Mouse (Mus musculus) CD8-positive naive resting alpha-beta T cell, adult 2 months (primary cell): ENCODE data around the gene Ndufaf1.
A peak's percentile ranks its signal among the peaks of the same experiment; 100 is the strongest.
"Not testable (repeated sequence)": the region's sequence is repeated elsewhere in the genome, so short reads cannot be mapped to it uniquely, and the experiment has no call there.

Experiments
- DNase-seq, 2 experiments: peaks; one replicate each; pipeline ENCODE4 v3.0.0; 2022; ENCODE audit warnings: low read depth in 2 of 2, low spot score in 2 of 2

Gene Ndufaf1

DNA sequence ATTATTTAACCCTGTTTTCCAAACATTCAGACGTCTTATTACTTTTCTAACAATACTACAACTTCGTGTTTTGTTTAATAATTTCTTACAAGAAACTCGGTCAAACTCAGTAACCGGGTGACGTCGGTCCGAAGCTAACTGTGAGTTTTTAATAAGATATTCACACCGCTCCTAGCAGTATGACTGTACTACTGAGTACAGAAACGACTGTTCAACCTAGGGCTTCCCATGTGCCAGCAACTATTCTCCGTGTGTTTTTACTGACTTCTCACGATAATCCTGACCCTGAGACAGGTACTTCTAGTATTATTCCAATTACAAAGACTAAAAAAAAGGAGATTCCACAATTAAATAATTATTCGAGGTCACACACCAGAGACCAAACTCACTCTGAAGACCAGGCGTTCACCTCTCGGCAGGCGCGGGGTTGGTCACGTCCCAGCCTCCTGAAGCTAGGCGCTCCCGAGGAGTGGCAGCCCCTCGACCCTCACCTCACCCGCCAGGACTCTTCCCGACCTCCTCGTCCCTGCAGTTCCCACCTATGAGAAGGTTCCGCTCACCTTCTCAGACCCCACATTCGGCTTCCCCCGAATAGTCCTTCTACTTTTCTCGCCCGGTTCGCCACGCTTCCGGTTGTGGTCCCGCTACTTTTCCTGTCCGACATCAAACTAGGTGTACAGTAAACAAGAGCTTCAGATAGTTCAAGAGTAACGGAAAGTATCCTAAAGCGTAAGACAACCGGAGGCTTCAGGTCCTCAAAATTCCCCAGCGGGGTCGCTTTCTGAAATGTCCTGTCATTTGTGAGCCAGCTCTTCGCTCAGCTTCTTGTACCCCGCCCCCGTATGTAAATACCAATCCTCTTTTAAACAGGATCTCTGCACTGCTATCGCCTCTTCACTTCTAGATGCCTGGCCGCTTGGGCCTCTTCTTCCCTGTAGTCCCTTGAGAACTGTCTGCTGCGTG lies at the start of gene Ndufaf1:
Gene Ndufaf1, minus strand, starts transcription at position 608 of the 963 bp plus-strand sequence.
- DNase-seq, result peak; percentile 72 to 78

DNA sequence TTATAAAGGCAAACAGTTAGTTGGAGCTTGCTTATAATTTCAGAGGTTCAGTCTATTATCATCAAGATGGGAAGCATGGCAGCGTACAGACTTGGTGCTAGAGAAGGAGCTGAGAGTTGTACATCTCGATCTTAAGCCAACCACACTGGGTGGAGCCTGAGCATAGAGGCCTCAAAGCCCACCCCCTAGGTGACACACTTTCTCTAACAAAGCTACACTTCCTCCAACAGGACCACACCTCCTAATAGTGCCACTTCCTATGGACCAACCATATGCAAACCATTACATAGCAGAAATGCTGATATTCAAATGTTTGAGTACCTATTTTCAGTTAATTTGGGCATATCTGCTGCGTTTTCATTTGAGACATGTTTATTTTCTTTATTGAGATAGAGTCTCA lies 47.4 kb upstream of the Ndufaf1 start:
- no peak for DNase-seq

DNA sequence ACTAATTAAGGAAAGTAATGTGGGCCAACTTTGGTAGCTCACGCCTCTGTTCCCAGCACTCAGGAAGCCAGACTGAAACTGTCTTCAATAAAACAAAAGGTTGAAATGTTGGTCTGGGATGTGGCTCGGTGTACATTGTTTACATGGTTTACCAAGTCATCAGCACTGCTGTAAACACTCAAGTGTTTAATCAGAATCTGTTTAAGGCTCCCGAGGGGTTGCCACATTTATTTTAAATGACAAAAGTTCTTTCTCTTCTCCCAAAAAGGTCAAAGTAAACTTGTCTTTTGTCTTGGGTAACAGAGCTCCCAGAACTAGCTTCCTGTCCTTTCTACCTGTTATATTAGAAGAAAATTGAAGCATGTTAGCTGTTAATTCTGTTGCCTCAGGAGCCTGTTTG lies 45.0 kb upstream of the Ndufaf1 start:
- no peak for DNase-seq

DNA sequence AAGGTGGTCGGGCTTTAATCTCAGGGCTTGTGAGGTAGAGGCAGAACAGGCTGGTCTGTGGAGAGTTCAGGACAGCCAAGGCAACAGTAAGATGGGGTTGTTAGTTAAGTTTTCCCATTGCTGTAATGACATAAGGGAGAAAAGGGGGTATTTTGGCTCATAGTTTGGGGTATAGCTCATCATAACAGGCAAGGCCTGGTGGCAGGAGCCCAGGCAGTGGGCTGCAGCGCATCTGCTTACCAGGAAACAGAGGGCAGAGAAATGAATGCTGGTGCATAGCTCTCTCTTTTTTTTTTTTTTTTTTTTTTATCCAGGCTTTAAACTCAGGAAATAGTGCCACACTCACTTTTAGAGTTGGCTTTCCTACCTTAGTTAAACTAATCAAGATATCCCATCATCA lies 40.5 kb upstream of the Ndufaf1 start:
- no peak for DNase-seq

DNA sequence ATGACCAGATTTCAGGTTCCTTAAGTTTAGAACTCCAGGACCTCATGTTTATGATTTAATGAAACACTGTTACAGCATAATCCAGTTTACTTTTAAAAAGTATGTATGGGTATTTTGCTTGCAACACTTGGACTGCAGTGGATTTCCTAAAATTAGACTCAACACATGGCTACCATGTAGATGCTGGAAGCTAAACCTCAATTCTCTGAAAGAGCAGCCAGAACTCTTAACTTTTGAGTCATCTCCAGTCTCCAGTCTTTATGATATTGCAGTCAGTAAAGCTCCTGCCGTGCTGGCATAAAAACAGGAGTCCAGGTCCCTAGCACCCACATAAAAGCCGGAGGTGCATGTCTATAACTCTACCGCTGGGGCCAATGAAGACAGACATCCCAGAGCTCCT lies 37.3 kb upstream of the Ndufaf1 start:
- DNase-seq, result no peak

DNA sequence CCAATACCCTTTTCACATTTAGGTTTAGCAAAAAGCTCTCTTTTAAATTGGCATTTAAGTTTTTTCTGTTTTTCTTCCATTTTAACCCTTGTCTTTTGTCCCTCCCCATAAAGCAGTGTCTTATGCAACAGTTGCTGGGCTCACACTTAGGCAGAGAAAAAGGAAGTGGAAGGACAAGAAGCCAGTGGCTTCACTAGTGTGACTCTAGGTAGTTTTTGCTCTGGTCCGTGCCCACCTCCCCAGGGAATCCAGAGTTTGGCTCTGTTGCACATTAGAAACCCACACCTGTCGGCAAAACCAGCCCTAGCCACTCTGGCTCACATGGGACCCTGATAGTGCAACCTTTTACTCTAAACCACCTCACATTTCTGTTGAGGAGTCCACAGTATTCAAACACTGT lies 35.8 kb upstream of the Ndufaf1 start:
- no peak for DNase-seq

DNA sequence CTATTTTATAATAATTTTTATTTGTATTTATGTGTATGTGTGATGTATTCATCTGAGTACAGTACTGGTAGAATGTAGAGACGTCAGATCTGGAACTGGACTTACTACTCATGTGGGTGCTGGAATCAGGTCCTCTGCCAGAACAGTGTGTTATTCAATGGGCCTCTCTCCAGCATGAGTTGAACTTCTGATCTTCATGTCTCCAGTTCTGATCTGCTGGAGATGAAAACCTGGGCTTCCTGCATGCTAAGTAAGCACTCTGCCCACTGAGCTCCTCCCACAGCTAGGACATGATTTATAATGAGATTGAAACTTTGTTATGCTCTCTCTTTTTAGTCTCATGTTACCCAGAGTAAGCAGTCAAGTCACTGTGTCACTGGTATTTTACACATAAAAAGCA lies 33.5 kb upstream of the Ndufaf1 start:
- no peak for DNase-seq

DNA sequence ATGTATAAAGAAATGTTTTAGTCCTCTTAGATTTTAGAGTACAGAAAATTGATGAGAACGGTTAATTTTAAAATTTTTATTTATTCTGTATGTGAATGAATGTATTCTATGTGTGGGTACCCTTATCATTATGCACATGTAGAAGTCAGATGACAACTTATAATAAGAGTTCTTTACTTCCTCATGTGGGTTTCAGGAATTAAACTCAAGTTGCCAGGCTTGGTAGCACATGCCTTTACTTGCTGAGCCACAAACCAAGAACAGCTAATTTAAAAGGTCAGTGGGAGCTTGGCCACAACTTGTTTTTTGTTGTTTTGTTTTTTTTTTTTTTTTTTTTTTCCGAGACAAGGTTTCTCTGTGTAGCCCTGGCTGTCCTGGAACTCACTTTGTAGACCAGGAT lies 32.2 kb upstream of the Ndufaf1 start:
- no peak for DNase-seq

- DNase-seq, result no peak
Observed at GRCm38 (mm10) chr2:119692003-119692701, 29.5 kb upstream of the Ndufaf1 start.

DNA sequence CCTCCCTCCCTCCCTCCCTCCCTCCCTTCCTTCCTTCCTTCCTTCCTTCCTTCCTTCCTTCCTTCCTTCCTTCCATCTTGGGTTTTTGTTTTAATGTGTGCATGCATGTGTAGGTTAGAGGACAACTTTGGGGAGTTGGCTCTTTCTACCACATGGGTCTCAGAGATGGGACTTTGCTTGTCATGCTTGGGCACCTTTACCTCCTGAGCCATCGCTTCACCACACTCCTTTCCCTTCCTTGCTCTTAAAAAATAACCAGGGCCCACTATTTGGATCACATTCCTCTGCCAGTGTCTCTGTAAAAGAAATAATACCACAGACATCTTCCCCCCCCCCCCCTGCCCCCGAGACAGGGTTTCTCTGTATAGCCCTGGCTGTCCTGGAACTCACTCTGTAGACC lies 21.1 kb upstream of the Ndufaf1 start:
- no peak for DNase-seq

DNA sequence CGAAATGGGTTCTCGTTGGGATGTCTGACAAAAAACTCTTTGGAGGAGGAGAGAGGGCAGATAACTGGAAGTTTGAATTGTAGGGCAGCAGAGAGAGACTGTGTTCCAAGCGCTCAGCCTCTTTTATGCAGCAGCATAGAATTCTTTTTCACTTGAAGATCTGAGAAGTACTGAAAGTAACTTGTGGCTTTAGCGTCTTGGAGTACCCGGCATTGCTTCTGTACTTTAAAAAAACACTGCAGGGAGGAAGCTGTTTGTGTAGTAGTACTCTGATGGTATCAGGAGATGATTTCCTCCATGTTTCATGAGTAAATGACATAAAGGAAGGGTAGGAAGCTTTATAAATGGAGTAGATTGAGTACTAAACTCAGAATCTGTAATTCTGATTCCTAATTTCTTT lies 13.2 kb upstream of the Ndufaf1 start:
- DNase-seq, result peak in 1 of 2 experiments; percentile 9

- DNase-seq, result peak; percentile 26 to 39
Observed at GRCm38 (mm10) chr2:119675215-119675784, 12.7 kb upstream of the Ndufaf1 start.

DNA sequence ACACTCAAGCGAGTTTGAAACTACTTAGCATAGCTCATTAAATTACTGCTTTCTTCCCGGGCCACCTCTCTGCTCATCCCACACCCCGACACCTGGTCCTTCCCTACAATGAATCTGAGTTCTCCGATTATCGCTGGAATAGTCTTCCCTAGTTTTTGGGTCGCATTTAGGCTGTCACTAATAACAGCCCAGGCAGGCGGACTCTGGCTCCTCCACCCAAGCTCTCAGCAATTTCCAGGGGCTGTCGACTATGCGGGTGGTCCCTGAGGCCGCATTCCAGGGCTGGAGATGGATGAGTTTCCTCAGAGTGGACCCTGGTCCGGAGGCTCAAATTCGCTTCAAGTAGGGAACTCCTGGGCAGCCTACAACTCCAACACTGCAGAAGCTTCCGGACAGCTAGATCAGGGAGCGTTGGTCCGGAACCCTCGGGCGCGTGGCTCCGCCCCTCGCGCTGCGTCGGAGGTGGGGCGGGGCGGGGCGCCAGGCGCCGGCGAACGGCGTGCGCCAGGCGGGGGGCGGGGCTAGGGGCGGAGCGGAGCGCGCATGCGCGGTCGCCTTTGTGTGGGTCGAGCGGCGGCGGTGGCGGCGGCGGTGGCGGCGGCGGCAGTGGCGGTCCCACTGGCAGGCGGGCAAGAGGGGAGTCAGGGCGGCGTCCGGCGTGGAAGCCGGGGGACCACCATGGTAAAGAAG lies 12.0 kb upstream of the Ndufaf1 start, which contains the start of gene Rtf1:
Gene Rtf1, plus strand, starts transcription at position 544 of the 690 bp plus-strand sequence.
- peak; percentile 93 to 95 for DNase-seq

DNA sequence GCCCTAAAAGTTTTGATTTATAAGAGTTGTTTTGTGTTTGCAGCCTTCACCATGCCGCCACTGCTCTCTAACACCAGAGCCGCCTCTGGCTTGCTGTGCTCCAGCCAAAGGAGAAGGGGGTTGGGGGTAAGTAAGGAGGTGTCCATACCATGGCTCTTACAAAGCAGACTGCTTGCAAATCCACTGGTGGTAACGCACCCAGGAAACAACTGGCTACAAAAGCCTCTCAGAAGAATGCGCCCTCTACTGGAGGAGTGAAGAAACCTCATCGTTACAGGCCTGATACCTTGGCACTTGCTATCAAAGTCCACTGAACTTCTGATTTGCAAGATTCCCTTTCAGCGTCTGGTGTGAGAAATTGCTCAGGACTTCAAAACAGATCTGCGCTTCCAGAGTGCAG lies 6.4 kb upstream of the Ndufaf1 start:
- peak; percentile 10 to 46 for DNase-seq

- not testable (repeated sequence) for DNase-seq
Observed at GRCm38 (mm10) chr2:119665744-119666143, 3.1 kb upstream of the Ndufaf1 start.

DNA sequence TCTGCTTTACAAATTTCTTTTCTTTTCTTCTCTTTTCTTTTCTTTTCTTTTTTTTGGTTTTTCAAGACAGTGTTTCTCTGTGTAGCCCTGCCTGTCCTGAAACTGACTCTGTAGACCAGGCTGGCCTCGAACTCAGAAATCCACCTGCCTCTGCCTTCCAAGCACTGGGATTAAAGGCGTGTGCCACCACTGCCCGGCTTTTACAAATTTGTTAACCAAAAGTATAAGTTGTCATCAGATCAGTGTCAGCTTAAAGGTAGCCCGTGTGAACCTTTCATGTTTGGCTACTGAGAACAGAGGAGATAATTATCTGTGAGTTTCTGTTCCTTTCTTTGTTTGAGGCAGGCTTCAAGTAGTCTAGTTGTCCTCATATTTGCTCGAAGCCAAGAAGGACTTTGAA lies 18.4 kb downstream of the Ndufaf1 start:
- DNase-seq, result no peak

DNA sequence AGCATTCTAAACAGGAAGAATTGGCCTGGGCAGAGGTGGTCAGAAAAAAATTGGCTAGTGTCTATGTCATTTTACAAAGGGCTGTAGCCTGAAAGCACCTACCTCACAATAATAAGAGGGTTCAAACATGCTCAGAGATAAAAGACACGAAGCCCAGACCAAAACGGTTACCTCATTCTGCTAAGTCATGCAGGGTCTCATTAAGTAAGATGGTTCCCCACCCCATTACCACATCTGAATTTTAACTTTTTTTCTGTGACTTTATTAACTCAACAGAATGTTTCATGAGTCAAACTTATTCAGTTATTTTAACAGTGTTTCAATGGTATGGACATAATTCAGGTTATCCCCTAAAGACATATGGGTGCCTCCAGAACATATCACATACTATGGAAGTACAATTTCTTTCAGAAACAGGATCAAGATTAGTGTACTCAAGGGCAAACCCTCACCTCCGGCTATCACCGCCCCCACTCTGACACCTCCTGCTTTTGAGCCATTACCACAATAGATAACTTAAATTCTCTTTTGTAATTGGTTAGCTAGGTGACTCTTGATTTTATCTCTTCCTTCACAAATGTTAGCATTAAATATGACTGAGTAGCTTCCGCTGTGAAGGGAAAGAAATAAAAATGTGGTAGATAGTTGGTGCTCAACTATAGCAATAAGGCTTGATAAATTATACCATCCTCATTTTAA lies 21.3 kb downstream of the Ndufaf1 start:
- DNase-seq, result no peak

DNA sequence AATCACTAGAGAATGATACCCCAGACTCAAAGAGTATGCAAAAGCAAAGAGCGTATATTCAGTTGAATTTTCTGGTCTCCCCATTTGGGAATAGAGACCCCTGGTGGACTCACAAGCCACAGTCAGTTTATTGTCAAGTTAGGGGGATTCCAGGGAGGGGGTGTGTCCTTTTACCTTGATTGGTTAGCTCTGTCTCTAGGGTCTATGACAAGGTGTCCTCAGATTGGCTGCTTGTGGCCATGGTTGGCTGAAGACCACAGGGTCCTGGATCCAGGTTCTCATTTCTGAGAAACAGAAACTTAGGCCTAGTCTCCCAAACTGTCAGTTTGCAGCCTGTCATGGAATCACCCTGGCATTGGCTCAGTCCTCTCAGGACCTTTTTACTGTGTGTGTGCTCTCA lies 25.8 kb downstream of the Ndufaf1 start:
- DNase-seq, result no peak

DNA sequence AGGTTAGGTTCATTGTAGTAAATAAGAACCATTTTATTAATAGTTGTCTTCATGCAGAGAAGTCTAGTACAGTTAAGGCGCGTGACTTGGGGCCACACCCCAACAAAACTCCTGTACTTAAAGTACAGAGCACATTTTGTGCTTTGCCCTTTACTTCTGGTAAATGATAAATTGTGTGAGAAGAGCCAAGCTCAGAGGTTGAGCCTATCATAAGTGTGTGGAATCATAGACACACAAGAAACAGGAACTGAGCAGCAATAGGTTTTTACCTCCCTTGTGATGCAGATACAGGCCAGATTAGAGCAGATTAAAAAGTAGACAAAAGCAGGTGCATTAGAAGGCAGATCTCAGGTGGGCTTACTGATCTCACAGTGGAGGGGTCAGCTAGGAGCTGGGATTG lies 41.3 kb downstream of the Ndufaf1 start:
- DNase-seq, result no peak

- not testable (repeated sequence) for DNase-seq
Observed at GRCm38 (mm10) chr2:119619002-119619401, 43.6 kb downstream of the Ndufaf1 start.
